Mouse (Mus musculus) heart, adult 2 months (tissue): Measurements from ENCODE around the gene Dnajc11. TPM values are rescaled to one million over a fixed set of nuclear protein-coding genes. Genes with fewer than 3 reads are reported as not detected.

Source experiments
- DNase-seq, 2 experiments: peaks; one replicate each; pipeline ENCODE4 v3.0.0; 2021
- H3K27ac ChIP-seq: fragments of 200-600 bp; 2 replicates; pipeline ENCODE4 v1.8.1; 2022
- H3K27me3 ChIP-seq: fragments of 200-500 bp; 2 replicates; pipeline ENCODE4 v1.6.1; 2012; ENCODE audit warnings: mild to moderate bottlenecking, low read length, inconsistent platforms, mixed read lengths; ENCODE audit not compliant: control insufficient read depth, insufficient read depth
- H3K36me3 ChIP-seq: fragments of 200-500 bp; 2 replicates; pipeline ENCODE4 v1.6.1; 2012; ENCODE audit warnings: low read length, inconsistent platforms; ENCODE audit not compliant: control insufficient read depth, insufficient read depth
- H3K4me1 ChIP-seq: fragments of 200-500 bp; 2 replicates; pipeline ENCODE4 v1.6.1; 2011; ENCODE audit warnings: low read length; ENCODE audit not compliant: control insufficient read depth, insufficient read depth
- H3K4me3 ChIP-seq: fragments of 200-600 bp; 2 replicates; pipeline ENCODE4 v1.8.1; 2022
- H3K79me2 ChIP-seq: fragments of 200-500 bp; replicated peaks from 2 replicates; pipeline ENCODE4 v1.6.1; 2012; ENCODE audit warnings: mild to moderate bottlenecking, inconsistent platforms, low read length, moderate library complexity, mixed read lengths; ENCODE audit not compliant: control insufficient read depth, insufficient read depth
- H3K9ac ChIP-seq: fragments of 200-500 bp; 2 replicates; pipeline ENCODE4 v1.6.1; 2012; ENCODE audit warnings: low read depth, mild to moderate bottlenecking, control low read depth, inconsistent platforms, low read length, mixed read lengths
- CTCF ChIP-seq: fragments of 200-600 bp; IDR thresholded peaks from 2 replicates; pipeline ENCODE4 v1.8.1; 2022; ENCODE audit warnings: antibody characterized with exemption, mild to moderate bottlenecking, moderate library complexity
- EP300 ChIP-seq: fragments of 200-500 bp; IDR thresholded peaks from 2 replicates; pipeline ENCODE4 v1.6.1; 2011; ENCODE audit warnings: low read depth, low read length, control low read depth; ENCODE audit not compliant: insufficient read depth
- POLR2A ChIP-seq: fragments of 200-500 bp; IDR thresholded peaks from 2 replicates; pipeline ENCODE4 v1.6.1; 2011; ENCODE audit warnings: mild to moderate bottlenecking, low read depth, low read length, control low read depth; ENCODE audit not compliant: insufficient read depth
- WGBS: fragments of 180-500 bp; shearing (Covaris S2); methylation state at CpG from one replicate; pipeline ENCODE4 v1.1.7; 2018; 5-methylcytosine and 5-hydroxymethylcytosine counted together
- intact Hi-C: fragments of 180-260 bp; cut with DNase I; formaldehyde crosslinking; loops from one replicate; pipeline ENCODE4 v1.15.1; 2025
- polyA plus RNA-seq: library from polyadenylated mRNA; depleted of rRNA; stranded (reverse); fragments of >200 nt; gene quantifications from 2 replicates; pipeline ENCODE4 v1.2.3, GENCODE M21; 2012
- total RNA-seq, 2 experiments: library from RNA; stranded (reverse); gene quantifications; 2 replicates each; pipeline ENCODE4 v1.2.3; 2021

The Dnajc11 gene
- total and polyA plus RNA-seq, 3 experiments, result 55.9 to 84.3 (median 71.0) TPM

DNA sequence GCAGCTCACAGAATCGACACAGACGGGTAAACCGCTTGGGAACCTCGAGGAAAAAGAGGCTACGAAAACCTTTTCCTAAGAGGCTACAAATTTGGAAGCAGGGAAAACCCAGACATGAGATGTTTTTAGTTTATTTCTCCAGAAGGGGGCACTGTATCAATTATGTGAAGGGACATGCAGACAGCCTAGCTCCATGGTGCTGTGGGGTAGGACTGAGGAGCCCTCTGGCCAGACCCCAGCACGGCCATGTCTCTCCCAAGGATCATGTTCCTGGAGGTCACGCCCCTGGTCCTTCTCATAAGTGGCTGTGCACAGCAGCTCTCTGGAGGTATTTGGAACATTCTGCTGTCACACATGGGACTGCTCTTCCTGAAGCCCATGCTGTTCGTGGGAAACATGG is 47.2 kb downstream of the Dnajc11 start:
- WGBS, result 72% methylated on average over 8 of the region's 8 CpGs
- Histone ChIP-seq H3K27ac (no peak overlapping the region), H3K4me3 (no peak overlapping the region), H3K36me3 (no peaks in the 10 kb centered on the region), H3K27me3 (no peaks in the 10 kb centered on the region), H3K4me1 (no peaks in the 10 kb centered on the region), H3K79me2 (no peaks in the 10 kb centered on the region), H3K9ac (no peak overlapping the region)
- peak; percentile 58 for TF ChIP-seq CTCF
- no peak for TF ChIP-seq POLR2A
- intact Hi-C loops, result loop anchor here (2.0 kb wide), 3 partner anchors 46 to 114 kb away; partner anchors contain the start of genes Nol9, Tas1r1 and Zbtb48
- DNase-seq, result no peak

DNA sequence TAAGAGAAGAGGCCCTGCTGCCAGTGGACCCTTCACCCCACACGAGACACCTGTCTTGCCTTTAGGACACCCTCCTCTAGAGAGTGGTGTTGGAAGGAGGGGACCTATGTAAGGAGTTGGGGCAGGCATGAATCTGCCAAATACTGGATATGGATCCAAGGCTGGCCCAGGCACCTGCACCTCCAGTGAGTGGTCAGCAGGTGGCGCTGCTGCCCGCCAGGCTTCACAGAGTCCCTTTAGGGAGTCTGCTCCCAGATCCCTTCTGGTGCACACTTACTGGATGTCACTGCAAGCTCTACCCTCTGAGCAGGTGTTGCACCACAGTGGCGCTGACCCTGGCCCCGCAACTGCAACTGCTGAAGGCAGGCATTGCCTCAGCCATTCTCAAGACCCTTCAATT is 47.9 kb downstream of the Dnajc11 start:
- H3K4me3 ChIP-seq, result no peak overlapping the region
- intact Hi-C loops, result loop anchor here (2.0 kb wide), 3 partner anchors 45 to 113 kb away; partner anchors contain the start of genes Nol9, Tas1r1 and Zbtb48
- no peaks in the 10 kb centered on the region for H3K27me3 ChIP-seq
- 12% methylated on average over 5 of the region's 5 CpGs for WGBS
- H3K9ac ChIP-seq, result no peak overlapping the region
- TF ChIP-seq CTCF (no peak), POLR2A (peak; percentile 40; the same call in 1 of the 2 replicates), EP300 (peak; percentile 89; the same call in 1 of the 2 replicates)
- no peaks in the 10 kb centered on the region for H3K36me3 ChIP-seq
- DNase-seq, result peak; percentile 79 to 88
- no peaks in the 10 kb centered on the region for H3K79me2 ChIP-seq
- no peaks in the 10 kb centered on the region for H3K4me1 ChIP-seq
- H3K27ac ChIP-seq, result no peak overlapping the region

DNA sequence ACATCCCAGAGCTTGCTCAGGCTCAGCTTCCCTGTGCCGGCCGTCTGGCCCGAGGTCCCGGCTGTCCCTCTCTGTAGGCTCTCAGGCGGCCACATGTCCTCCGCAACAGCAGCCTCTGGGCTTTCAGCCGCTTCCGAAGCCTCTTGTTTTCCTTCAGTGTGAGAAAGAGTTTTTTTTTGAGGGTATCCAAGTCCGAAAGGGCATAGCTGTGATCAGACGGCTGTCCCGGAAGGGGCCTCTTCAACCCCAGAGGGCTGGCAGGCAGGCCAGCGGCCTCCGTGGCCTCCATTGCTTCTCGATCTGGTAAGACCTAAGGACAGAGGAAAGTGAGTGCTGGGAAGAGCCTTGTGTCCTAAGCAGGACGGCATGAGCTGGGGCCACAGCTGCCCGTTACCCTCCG is 49.6 kb downstream of the Dnajc11 start:
- Histone ChIP-seq H3K27ac (no peak overlapping the region), H3K9ac (no peak overlapping the region)

DNA sequence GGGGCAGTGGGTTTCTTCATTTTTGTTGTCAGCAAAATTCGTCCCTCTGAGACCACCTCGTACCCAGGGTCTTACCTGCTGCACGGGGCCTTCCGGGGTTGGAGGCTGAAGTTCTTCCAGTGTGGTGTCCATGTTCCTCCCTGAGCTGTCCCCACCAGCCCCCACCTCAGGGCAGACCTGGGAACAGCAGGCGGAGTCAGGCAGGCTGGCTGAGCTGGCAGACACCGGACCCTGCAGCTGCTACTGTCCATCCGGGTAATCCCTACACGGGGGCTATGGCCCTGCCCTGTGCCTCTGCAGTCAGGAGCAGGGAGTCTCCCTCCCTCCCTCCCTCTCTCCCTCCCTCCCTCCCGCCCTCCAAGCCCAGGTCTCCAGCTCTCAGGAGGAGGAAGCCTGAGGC is 50.1 kb downstream of the Dnajc11 start:
- TF ChIP-seq POLR2A (no peak), EP300 (no peak), CTCF (no peak)
- Histone ChIP-seq H3K4me3 (no peak overlapping the region), H3K79me2 (no peaks in the 10 kb centered on the region), H3K4me1 (peaks cover 8% of the 10 kb centered on the region), H3K36me3 (no peaks in the 10 kb centered on the region), H3K9ac (no peak overlapping the region), H3K27me3 (no peaks in the 10 kb centered on the region), H3K27ac (no peak overlapping the region)
- DNase-seq, result peak in 1 of 2 experiments; percentile 21
- WGBS, result 51% methylated on average over 8 of the region's 9 CpGs
- intact Hi-C loops, result loop anchor here (2.0 kb wide), 1 partner anchor 19 kb away; no protein-coding TSS in a partner anchor

More for the DNA sequence above, 49.6 kb downstream of the Dnajc11 start:
- TF ChIP-seq POLR2A (no peak), EP300 (no peak), CTCF (no peak)
- no peak for DNase-seq
- peaks cover 8% of the 10 kb centered on the region for H3K4me1 ChIP-seq
- WGBS, result 72% methylated on average over 17 of the region's 17 CpGs
- no peaks in the 10 kb centered on the region for H3K79me2 ChIP-seq
- H3K36me3 ChIP-seq, result no peaks in the 10 kb centered on the region
- H3K27me3 ChIP-seq, result no peaks in the 10 kb centered on the region
- intact Hi-C loops, result loop anchor here (2.0 kb wide), 1 partner anchor 20 kb away; no protein-coding TSS in a partner anchor
- H3K4me3 ChIP-seq, result no peak overlapping the region

DNA sequence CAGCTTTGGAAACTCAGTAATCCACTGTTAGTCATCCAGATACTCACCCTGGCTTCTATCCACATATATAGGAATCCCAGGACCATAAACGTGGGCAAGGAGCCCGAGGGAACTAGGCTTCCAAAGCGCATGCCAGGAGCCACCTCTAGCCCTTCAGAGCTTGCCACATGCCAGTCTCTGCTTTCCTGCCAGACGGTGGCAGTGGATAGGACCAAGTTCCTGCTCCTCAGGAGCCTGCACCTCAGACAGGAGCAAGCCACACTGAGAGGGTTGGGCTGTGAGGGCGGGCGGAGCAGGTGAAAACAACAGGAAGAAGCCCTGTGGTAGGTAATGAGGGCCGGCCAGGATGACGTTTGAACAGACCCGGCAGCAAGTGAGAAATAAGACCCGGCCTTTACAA is 52.4 kb downstream of the Dnajc11 start:
- no peak for DNase-seq
- H3K9ac ChIP-seq, result no peak overlapping the region
- H3K4me3 ChIP-seq, result no peak overlapping the region
- no peak for TF ChIP-seq POLR2A
- TF ChIP-seq EP300, result no peak
- H3K4me1 ChIP-seq, result peaks cover 8% of the 10 kb centered on the region
- no peak overlapping the region for H3K27ac ChIP-seq
- WGBS, result 52% methylated on average over 10 of the region's 10 CpGs
- no peaks in the 10 kb centered on the region for H3K79me2 ChIP-seq
- no peaks in the 10 kb centered on the region for H3K36me3 ChIP-seq
- no peaks in the 10 kb centered on the region for H3K27me3 ChIP-seq
- intact Hi-C loops, result no loop called here

DNA sequence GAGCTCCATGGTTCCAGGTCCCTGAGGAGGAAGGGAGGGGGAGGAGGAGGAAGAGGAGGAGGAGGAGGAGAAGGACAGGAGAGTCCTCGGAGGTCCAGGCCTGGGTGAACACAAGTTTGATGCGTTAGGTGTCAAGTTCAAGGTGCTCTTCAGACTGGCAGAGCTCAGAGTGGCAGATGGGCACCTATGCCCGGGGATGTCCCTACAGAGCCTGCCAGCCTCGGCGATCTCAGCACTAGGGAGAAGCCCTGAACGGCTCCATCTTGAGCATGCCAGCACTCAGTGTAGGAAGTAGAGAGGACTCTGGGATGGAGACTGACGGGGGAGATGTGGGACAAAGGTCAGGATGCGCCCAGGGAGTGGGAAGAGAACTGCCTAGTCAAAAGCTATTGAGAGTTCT is 53.2 kb downstream of the Dnajc11 start:
- Histone ChIP-seq H3K4me3 (no peak overlapping the region), H3K27me3 (no peaks in the 10 kb centered on the region), H3K9ac (no peak overlapping the region), H3K36me3 (no peaks in the 10 kb centered on the region), H3K4me1 (peaks cover 8% of the 10 kb centered on the region), H3K27ac (no peak overlapping the region), H3K79me2 (no peaks in the 10 kb centered on the region)
- WGBS, result 46% methylated on average over 8 of the region's 8 CpGs
- intact Hi-C loops, result no loop called here
- TF ChIP-seq EP300, result no peak
- TF ChIP-seq POLR2A, result no peak
- no peak for TF ChIP-seq CTCF
- DNase-seq, result peak in 1 of 2 experiments; percentile 14
